Mouse (Mus musculus) intestine, embryonic 16.5 days (tissue): ENCODE data around the gene Rai14. TPM values are rescaled to one million over a fixed set of nuclear protein-coding genes. Genes with fewer than 3 reads are reported as not detected.

Source experiments
- ATAC-seq: fragments of 200-750 bp; cut with Nextera tagmentation; 2 replicates; pipeline ENCODE4 v1.8.0; 2017; ENCODE audit warnings: moderate TSS enrichment, moderate library complexity
- H3K27ac ChIP-seq: fragments of 300-500 bp; sonication (generic); 2 replicates; pipeline ENCODE4 v1.5.1; 2014; ENCODE audit warnings: mild to moderate bottlenecking, low read length
- H3K27me3 ChIP-seq: fragments of 300-500 bp; sonication (generic); replicated peaks from 2 replicates; pipeline ENCODE4 v1.6.1; 2014; ENCODE audit warnings: low read length, control low read depth, mixed read lengths; ENCODE audit not compliant: control insufficient read depth, insufficient read depth
- H3K36me3 ChIP-seq: fragments of 300-500 bp; sonication (generic); 2 replicates; pipeline ENCODE4 v1.6.1; 2014; ENCODE audit warnings: low read length, control low read depth; ENCODE audit not compliant: control insufficient read depth, insufficient read depth
- H3K4me1 ChIP-seq: fragments of 300-500 bp; sonication (generic); 2 replicates; pipeline ENCODE4 v1.6.1; 2014; ENCODE audit warnings: low read length, control low read depth, mixed read lengths; ENCODE audit not compliant: control insufficient read depth, insufficient read depth
- H3K4me2 ChIP-seq: fragments of 300-500 bp; sonication (generic); 2 replicates; pipeline ENCODE4 v1.6.1; 2014; ENCODE audit warnings: low read depth, low read length, control low read depth
- H3K4me3 ChIP-seq: fragments of 300-500 bp; sonication (generic); 2 replicates; pipeline ENCODE4 v1.5.1; 2014; ENCODE audit warnings: mild to moderate bottlenecking, low read length
- H3K9ac ChIP-seq: fragments of 300-500 bp; sonication (generic); 2 replicates; pipeline ENCODE4 v1.6.1; 2014; ENCODE audit warnings: low read depth, low read length
- H3K9me3 ChIP-seq: fragments of 300-500 bp; sonication (generic); 2 replicates; pipeline ENCODE4 v1.6.1; 2016; ENCODE audit warnings: low read length, control low read depth; ENCODE audit not compliant: control insufficient read depth
- WGBS: fragments of 180-500 bp; shearing (Covaris S2); extraction: QIAGEN DNeasy Blood & Tissue Kit; methylation state at CpG from one replicate; pipeline ENCODE4 v1.1.7; 2014; 5-methylcytosine and 5-hydroxymethylcytosine counted together
- polyA plus RNA-seq: library from polyadenylated mRNA; unstranded; fragments of >200 nt; fragmentation: Nextera tagmentation; extraction: Ambion mirVana; gene quantifications from 2 replicates; pipeline ENCODE4 v1.2.1, GENCODE M21; 2015

Rai14 gene
- polyA plus RNA-seq: 11.5 and 11.7 TPM in 2 replicates

- Histone ChIP-seq H3K4me1 (peaks cover 7% of the 10 kb centered on the region), H3K27ac (peak within 1 kb of the TSS; percentile 66), H3K27me3 (no peaks in the 10 kb centered on the region), H3K4me3 (peak within 1 kb of the TSS; percentile 75), H3K36me3 (no peaks in the 10 kb centered on the region), H3K4me2 (peak within 1 kb of the TSS; percentile 89), H3K9me3 (no peaks in the 10 kb centered on the region; the same call in 1 of the 2 replicates), H3K9ac (peak within 1 kb of the TSS; percentile 84)
- peak; percentile 90 for ATAC-seq
- under 1% methylated on average over 58 of the region's 68 CpGs for WGBS
Observed at GRCm38 (mm10) chr15:10714409-10715138, at the start of gene Rai14. TSS of gene Rai14 (minus strand) at chr15:10714624.

GRCm38 (mm10) chr15:10761441-10761840 lies 47.0 kb upstream of the Rai14 start:
- Histone ChIP-seq H3K9me3 (no peaks in the 10 kb centered on the region), H3K4me2 (no peak overlapping the region), H3K4me3 (no peak overlapping the region), H3K27ac (no peak overlapping the region), H3K9ac (no peak overlapping the region), H3K27me3 (no peaks in the 10 kb centered on the region), H3K36me3 (no peaks in the 10 kb centered on the region), H3K4me1 (no peaks in the 10 kb centered on the region)
- ATAC-seq: no peak
- WGBS: 83% methylated on average over 6 of the region's 6 CpGs

GRCm38 (mm10) chr15:10760006-10760405 lies 45.6 kb upstream of the Rai14 start:
- no peak for ATAC-seq
- Histone ChIP-seq H3K36me3 (no peaks in the 10 kb centered on the region), H3K9ac (no peak overlapping the region), H3K4me2 (no peak overlapping the region), H3K27me3 (no peaks in the 10 kb centered on the region), H3K4me3 (no peak overlapping the region), H3K27ac (no peak overlapping the region), H3K4me1 (no peaks in the 10 kb centered on the region), H3K9me3 (no peaks in the 10 kb centered on the region)
- WGBS: 82% methylated on average over 12 of the region's 12 CpGs

GRCm38 (mm10) chr15:10759440-10759839 lies 45.0 kb upstream of the Rai14 start:
- H3K9me3 ChIP-seq: no peaks in the 10 kb centered on the region
- no peaks in the 10 kb centered on the region for H3K4me1 ChIP-seq
- no peak overlapping the region for H3K9ac ChIP-seq
- H3K4me3 ChIP-seq: no peak overlapping the region
- H3K4me2 ChIP-seq: no peak overlapping the region
- 93% methylated on average over 4 of the region's 4 CpGs for WGBS
- no peaks in the 10 kb centered on the region for H3K27me3 ChIP-seq
- H3K36me3 ChIP-seq: no peaks in the 10 kb centered on the region
- no peak overlapping the region for H3K27ac ChIP-seq
- no peak for ATAC-seq

GRCm38 (mm10) chr15:10758808-10759207 lies 44.4 kb upstream of the Rai14 start:
- Histone ChIP-seq H3K4me3 (no peak overlapping the region), H3K9ac (no peak overlapping the region), H3K27me3 (no peaks in the 10 kb centered on the region), H3K4me1 (no peaks in the 10 kb centered on the region), H3K9me3 (no peaks in the 10 kb centered on the region), H3K4me2 (no peak overlapping the region), H3K27ac (no peak overlapping the region), H3K36me3 (no peaks in the 10 kb centered on the region)
- ATAC-seq: peak; percentile 89

GRCm38 (mm10) chr15:10751141-10751540 lies 36.7 kb upstream of the Rai14 start:
- no peaks in the 10 kb centered on the region for H3K9me3 ChIP-seq

GRCm38 (mm10) chr15:10750339-10750738 lies 35.9 kb upstream of the Rai14 start:
- ATAC-seq: no peak
- Histone ChIP-seq H3K9ac (no peak overlapping the region), H3K4me3 (no peak overlapping the region), H3K27me3 (no peaks in the 10 kb centered on the region), H3K4me1 (0 out of 2 replicates have a peak, but pooled peaks cover 3% of the 10 kb centered on the region), H3K4me2 (no peak overlapping the region), H3K9me3 (no peaks in the 10 kb centered on the region), H3K27ac (no peak overlapping the region), H3K36me3 (no peaks in the 10 kb centered on the region)
- 74% methylated on average over 2 of the region's 2 CpGs for WGBS

More at GRCm38 (mm10) chr15:10751141-10751540, 36.7 kb upstream of the Rai14 start:
- no peak overlapping the region for H3K27ac ChIP-seq
- no peak overlapping the region for H3K9ac ChIP-seq
- no peaks in the 10 kb centered on the region for H3K27me3 ChIP-seq
- 0 out of 2 replicates have a peak, but pooled peaks cover 3% of the 10 kb centered on the region for H3K4me1 ChIP-seq
- H3K36me3 ChIP-seq: no peaks in the 10 kb centered on the region
- 68% methylated on average over 2 of the region's 2 CpGs for WGBS
- H3K4me3 ChIP-seq: no peak overlapping the region
- no peak for ATAC-seq
- no peak overlapping the region for H3K4me2 ChIP-seq

GRCm38 (mm10) chr15:10749678-10750077 lies 35.3 kb upstream of the Rai14 start:
- H3K36me3 ChIP-seq: no peaks in the 10 kb centered on the region
- H3K9ac ChIP-seq: no peak overlapping the region
- no peak overlapping the region for H3K4me2 ChIP-seq
- no peak for ATAC-seq
- H3K4me3 ChIP-seq: no peak overlapping the region
- H3K4me1 ChIP-seq: 0 out of 2 replicates have a peak, but pooled peaks cover 3% of the 10 kb centered on the region
- H3K9me3 ChIP-seq: no peaks in the 10 kb centered on the region
- 51% methylated on average over 4 of the region's 4 CpGs for WGBS
- no peak overlapping the region for H3K27ac ChIP-seq
- H3K27me3 ChIP-seq: no peaks in the 10 kb centered on the region

- ATAC-seq: no peak
- Histone ChIP-seq H3K27ac (no peak overlapping the region), H3K4me3 (no peak overlapping the region)
Observed at GRCm38 (mm10) chr15:10747638-10748037, 33.2 kb upstream of the Rai14 start.

More at GRCm38 (mm10) chr15:10747638-10748037, 33.2 kb upstream of the Rai14 start:
- H3K9me3 ChIP-seq: no peaks in the 10 kb centered on the region
- H3K4me2 ChIP-seq: no peak overlapping the region
- H3K36me3 ChIP-seq: no peaks in the 10 kb centered on the region
- H3K27me3 ChIP-seq: no peaks in the 10 kb centered on the region
- 70% methylated on average over 8 of the region's 8 CpGs for WGBS
- H3K4me1 ChIP-seq: 0 out of 2 replicates have a peak, but pooled peaks cover 3% of the 10 kb centered on the region
- no peak overlapping the region for H3K9ac ChIP-seq
